Mouse (Mus musculus): ENCODE data around the gene Ntng1. TPM values are rescaled to one million over a fixed set of nuclear protein-coding genes. Genes with fewer than 3 reads are reported as not detected.

Ntng1 gene
- polyA plus RNA-seq (2012; rRNA removed): 16.3 and 17.7 TPM in 2 replicates

DNA sequence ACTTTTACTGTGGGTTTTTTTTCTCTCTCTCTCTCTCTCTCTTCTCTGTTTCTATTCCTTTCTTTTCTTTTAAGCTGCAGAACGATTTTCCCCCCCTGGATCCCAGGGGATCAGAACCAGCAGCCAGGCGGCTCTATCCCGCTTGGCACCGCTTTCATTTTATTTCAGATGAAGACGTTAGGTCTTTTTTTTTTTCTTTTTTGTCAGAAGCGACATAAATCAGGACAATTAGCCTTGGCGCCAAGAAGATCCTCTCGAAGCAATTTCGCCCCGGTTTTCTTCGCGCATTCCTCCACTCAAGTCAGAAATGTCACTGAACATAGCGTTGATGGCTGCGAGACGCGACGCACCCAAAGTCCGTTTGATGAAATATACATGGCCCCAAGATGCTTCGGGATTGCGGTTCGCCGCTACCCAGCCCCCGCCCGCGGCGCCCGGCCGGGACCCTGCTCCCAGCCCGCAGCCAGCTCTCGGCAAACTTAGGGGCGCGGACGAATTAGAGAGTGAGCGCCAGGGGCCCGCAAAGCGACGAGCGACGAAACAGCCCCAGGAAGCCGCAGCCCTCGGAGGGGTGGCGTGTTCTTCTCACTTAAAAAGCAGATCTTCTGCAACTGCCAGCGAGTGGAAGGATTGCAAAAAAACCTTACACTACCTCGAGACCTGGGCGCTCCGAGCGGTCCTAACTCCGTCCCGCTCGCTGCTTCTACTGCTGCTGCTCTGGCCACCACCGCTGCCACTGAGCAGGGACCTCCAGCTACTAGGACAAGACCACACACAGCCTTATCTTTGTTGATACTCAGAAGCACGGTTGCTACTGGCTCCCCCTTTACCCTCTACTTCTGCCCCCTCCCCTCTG, at the start of gene Ntng1:
Gene Ntng1, minus strand, starts transcription at position 806 of the 856 bp plus-strand sequence.

Other genes with a start within 250 kb of the Ntng1 start
- gene Prmt6, start 107.0 kb upstream of the Ntng1 start, polyA plus RNA-seq (2012; rRNA removed): 22.6 and 23.8 TPM in 2 replicates